Mouse (Mus musculus) liver, embryonic 16.5 days (tissue): Measurements from ENCODE around the gene Tescl. TPM values are rescaled to one million over a fixed set of nuclear protein-coding genes. Genes with fewer than 3 reads are reported as not detected.

Experiments
- ATAC-seq: fragments of 200-750 bp; cut with Nextera tagmentation; 2 replicates; pipeline ENCODE4 v1.8.0; 2017; ENCODE audit warnings: low read depth, mild to moderate bottlenecking, moderate number of reproducible peaks, moderate library complexity
- H3K27ac ChIP-seq: fragments of 300-500 bp; sonication (generic); 2 replicates; pipeline ENCODE4 v1.5.1; 2014; ENCODE audit warnings: mild to moderate bottlenecking, low read length
- H3K27me3 ChIP-seq: fragments of 300-500 bp; sonication (generic); 2 replicates; pipeline ENCODE4 v1.6.1; 2014; ENCODE audit warnings: low read depth, low read length, mixed read lengths; ENCODE audit not compliant: control insufficient read depth, insufficient read depth
- H3K36me3 ChIP-seq: fragments of 300-500 bp; sonication (generic); 2 replicates; pipeline ENCODE4 v1.6.1; 2014; ENCODE audit warnings: mild to moderate bottlenecking; ENCODE audit not compliant: control insufficient read depth, insufficient read depth
- H3K4me1 ChIP-seq: fragments of 300-500 bp; sonication (generic); 2 replicates; pipeline ENCODE4 v1.6.1; 2014; ENCODE audit warnings: low read depth, low read length, mixed read lengths; ENCODE audit not compliant: control insufficient read depth
- H3K4me2 ChIP-seq: fragments of 300-500 bp; sonication (generic); 2 replicates; pipeline ENCODE4 v1.6.1; 2014; ENCODE audit warnings: low read depth, low read length, mixed read lengths
- H3K4me3 ChIP-seq: fragments of 300-500 bp; sonication (generic); 2 replicates; pipeline ENCODE4 v1.5.1; 2014; ENCODE audit warnings: low read depth, mild to moderate bottlenecking, low read length
- H3K9ac ChIP-seq: fragments of 300-500 bp; sonication (generic); 2 replicates; pipeline ENCODE4 v1.6.1; 2014; ENCODE audit warnings: low read depth, low read length
- H3K9me3 ChIP-seq: fragments of 300-500 bp; sonication (generic); replicated peaks from 2 replicates; pipeline ENCODE4 v1.6.1; 2016; ENCODE audit warnings: low read length; ENCODE audit not compliant: control insufficient read depth
- WGBS: fragments of 180-500 bp; shearing (Covaris S2); extraction: QIAGEN DNeasy Blood & Tissue Kit; methylation state at CpG from one replicate; pipeline ENCODE4 v1.1.7; 2014; ENCODE audit not compliant: insufficient replicate concordance; 5-methylcytosine and 5-hydroxymethylcytosine counted together
- microRNA-seq: library from miRNA; unstranded; fragments of <30 nt; microRNA quantifications from one replicate; pipeline ENCODE4, GENCODE M21; 2016
- polyA plus RNA-seq: library from polyadenylated mRNA; unstranded; fragments of >200 nt; fragmentation: Nextera tagmentation; extraction: Ambion mirVana; gene quantifications from 2 replicates; pipeline ENCODE4 v1.2.1, GENCODE M21; 2015

The Tescl gene
- polyA plus RNA-seq, 1 experiment from 2014 or later: not detected

DNA sequence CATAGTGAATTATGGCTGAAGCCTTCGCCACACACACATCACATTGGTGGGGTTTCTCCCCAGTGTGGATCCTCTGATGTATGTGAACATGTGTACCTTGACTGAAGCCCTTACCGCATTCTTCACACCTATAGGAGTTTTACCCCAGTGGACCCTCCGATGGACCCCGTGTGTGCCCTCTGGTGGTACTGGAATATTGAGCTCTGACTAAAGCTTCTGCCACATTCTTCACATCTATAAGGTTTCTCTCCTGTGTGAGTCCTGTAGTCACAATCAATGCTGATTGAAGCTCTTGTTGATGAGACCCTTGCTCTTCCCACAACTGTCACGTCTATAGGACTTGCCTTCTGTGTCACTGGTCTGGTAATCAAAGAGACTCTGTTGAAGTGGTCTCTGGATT lies 46.1 kb downstream of the Tescl start:
- no peaks in the 10 kb centered on the region for H3K27me3 ChIP-seq
- no peak overlapping the region for H3K27ac ChIP-seq
- no peak overlapping the region for H3K4me2 ChIP-seq
- peaks cover 6% of the 10 kb centered on the region for H3K36me3 ChIP-seq
- H3K4me3 ChIP-seq: no peak overlapping the region
- WGBS: 67% methylated on average over 5 of the region's 5 CpGs
- no peaks in the 10 kb centered on the region for H3K4me1 ChIP-seq
- no peaks in the 10 kb centered on the region for H3K9me3 ChIP-seq
- no peak for ATAC-seq
- no peak overlapping the region for H3K9ac ChIP-seq

GRCm38 (mm10) chr7:24286916-24287315 lies 46.8 kb downstream of the Tescl start:
- no peaks in the 10 kb centered on the region for H3K9me3 ChIP-seq
- H3K4me1 ChIP-seq: no peaks in the 10 kb centered on the region
- H3K36me3 ChIP-seq: peaks cover under 1% of the 10 kb centered on the region; the same call in 1 of the 2 replicates
- no peak for ATAC-seq
- WGBS: 51% methylated on average over 4 of the region's 4 CpGs
- no peak overlapping the region for H3K9ac ChIP-seq
- H3K27ac ChIP-seq: no peak overlapping the region
- no peak overlapping the region for H3K4me2 ChIP-seq
- no peaks in the 10 kb centered on the region for H3K27me3 ChIP-seq
- no peak overlapping the region for H3K4me3 ChIP-seq

DNA sequence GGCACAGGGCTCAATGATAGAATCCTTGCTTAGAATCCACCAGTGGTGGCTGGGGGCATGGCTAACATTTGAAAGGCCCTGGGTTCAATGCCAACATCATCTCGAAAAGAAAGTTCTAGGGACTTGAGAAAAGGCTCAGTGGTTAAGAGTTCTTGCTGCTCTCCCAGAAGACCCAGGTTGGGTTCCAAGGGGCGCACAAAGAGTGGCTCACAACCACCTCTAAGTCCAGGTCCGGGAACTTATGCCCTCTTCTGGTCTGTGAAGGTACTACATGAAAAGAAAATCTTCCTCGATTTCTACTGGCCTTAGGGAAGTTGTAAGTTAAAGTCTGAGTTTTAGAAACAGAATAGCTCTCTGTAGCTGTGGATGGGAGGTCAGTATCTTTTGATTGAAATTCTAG lies 47.6 kb downstream of the Tescl start:
- WGBS: 39% methylated on average over 4 of the region's 4 CpGs
- Histone ChIP-seq H3K9ac (no peak overlapping the region), H3K4me1 (no peaks in the 10 kb centered on the region), H3K9me3 (no peaks in the 10 kb centered on the region), H3K27ac (no peak overlapping the region), H3K4me2 (no peak overlapping the region), H3K36me3 (no peaks in the 10 kb centered on the region; the same call in 1 of the 2 replicates), H3K27me3 (no peaks in the 10 kb centered on the region), H3K4me3 (no peak overlapping the region)
- no peak for ATAC-seq

Small RNAs within 50 kb of the gene (microRNA-seq; reads per million reads assigned to microRNA genes)
- not detected for gene Gm27592

Other genes with a start within 250 kb of the Tescl start
- 0.57 and 0.58 TPM in 2 replicates for gene Zfp112, start 221.6 kb downstream of the Tescl start, polyA plus RNA-seq
- 3.0 and 3.3 TPM in 2 replicates for gene Zfp235, start 199.8 kb downstream of the Tescl start, polyA plus RNA-seq
- gene Zfp114, start 158.9 kb downstream of the Tescl start, polyA plus RNA-seq: 0.44 TPM in 2 replicates
- 1.2 and 1.9 TPM in 2 replicates for gene Zfp111, start 122.5 kb downstream of the Tescl start, polyA plus RNA-seq
- gene Zfp109, start 96.4 kb downstream of the Tescl start, polyA plus RNA-seq: 1.1 and 1.2 TPM in 2 replicates
- gene Zfp108, start 79.1 kb downstream of the Tescl start, polyA plus RNA-seq: 0.49 and 0.51 TPM in 2 replicates
- 1.1 and 1.3 TPM in 2 replicates for gene Zfp93, start 63.5 kb downstream of the Tescl start, polyA plus RNA-seq
- 2.3 and 2.7 TPM in 2 replicates for gene Zfp61, start 32.7 kb downstream of the Tescl start, polyA plus RNA-seq
- gene Zfp94, start 17.3 kb downstream of the Tescl start, polyA plus RNA-seq: 1.8 and 2.3 TPM in 2 replicates
- gene Lypd5, start 15.3 kb upstream of the Tescl start, polyA plus RNA-seq: not detected in 2 replicates
- gene Kcnn4, start 36.3 kb upstream of the Tescl start, polyA plus RNA-seq: 91.9 and 93.4 TPM in 2 replicates
- gene Smg9, start 65.7 kb upstream of the Tescl start, polyA plus RNA-seq: 12.8 and 14.3 TPM in 2 replicates
- gene Irgc1, start 118.4 kb upstream of the Tescl start, polyA plus RNA-seq: not detected in 2 replicates
- 5.9 and 6.6 TPM in 2 replicates for gene Plaur, start 128.5 kb upstream of the Tescl start, polyA plus RNA-seq
- gene Cadm4, start 148.1 kb upstream of the Tescl start, polyA plus RNA-seq: 0.24 TPM in 1 of 2 replicates, not detected in the other
- 2.7 and 3.2 TPM in 2 replicates for gene Zfp428, start 173.1 kb upstream of the Tescl start, polyA plus RNA-seq
- not detected in 2 replicates for gene AC161166.1, start 178.5 kb upstream of the Tescl start, polyA plus RNA-seq
- gene Irgq, start 196.8 kb upstream of the Tescl start, polyA plus RNA-seq: 1.1 and 1.3 TPM in 2 replicates
- not detected in 2 replicates for gene Pinlyp, start 212.2 kb upstream of the Tescl start, polyA plus RNA-seq
- gene Xrcc1, start 212.4 kb upstream of the Tescl start, polyA plus RNA-seq: 35.4 and 40.8 TPM in 2 replicates